Mouse (Mus musculus) right cerebral cortex, adult 18-20 months (tissue): ENCODE data around the gene Arpc3.
"Not testable (repeated sequence)": the region's sequence is repeated elsewhere in the genome, so short reads cannot be mapped to it uniquely, and the experiment has no call there.

Source experiments
- DNase-seq: peaks from one replicate; pipeline ENCODE4 v3.0.0; 2022; ENCODE audit warnings: mixed read lengths

The Arpc3 gene

GRCm38 (mm10) chr5:122400628-122401302 is 9.1 kb downstream of the Arpc3 start:
- peak; percentile 64 for DNase-seq

- peak; percentile 74 for DNase-seq
Observed at GRCm38 (mm10) chr5:122401303-122401640, 9.6 kb downstream of the Arpc3 start.

- no peak for DNase-seq
Observed at GRCm38 (mm10) chr5:122402160-122402559, 10.5 kb downstream of the Arpc3 start.

- DNase-seq = peak; percentile 69
Observed at GRCm38 (mm10) chr5:122402772-122403171, 11.1 kb downstream of the Arpc3 start.

- DNase-seq = no peak
Observed at GRCm38 (mm10) chr5:122403362-122403761, 11.7 kb downstream of the Arpc3 start.

- DNase-seq = no peak
Observed at GRCm38 (mm10) chr5:122405537-122405936, 13.9 kb downstream of the Arpc3 start.

GRCm38 (mm10) chr5:122409692-122410645 is 18.3 kb downstream of the Arpc3 start:
- DNase-seq = no peak

- no peak for DNase-seq
Observed at GRCm38 (mm10) chr5:122411892-122412291, 20.2 kb downstream of the Arpc3 start.

- no peak for DNase-seq
Observed at GRCm38 (mm10) chr5:122412826-122413225, 21.1 kb downstream of the Arpc3 start.

GRCm38 (mm10) chr5:122414351-122414750 is 22.7 kb downstream of the Arpc3 start:
- DNase-seq = no peak

- DNase-seq = no peak
Observed at GRCm38 (mm10) chr5:122415465-122415864, 23.8 kb downstream of the Arpc3 start.

GRCm38 (mm10) chr5:122420676-122421075 is 29.0 kb downstream of the Arpc3 start:
- not testable (repeated sequence) for DNase-seq

- no peak for DNase-seq
Observed at GRCm38 (mm10) chr5:122421271-122422068, 29.8 kb downstream of the Arpc3 start, which contains the start of gene Anapc7. Anapc7 (plus strand) TSS chr5:122421693.

- peak; percentile 89 for DNase-seq
Observed at GRCm38 (mm10) chr5:122422071-122422964, 30.6 kb downstream of the Arpc3 start.

GRCm38 (mm10) chr5:122423083-122423482 is 31.4 kb downstream of the Arpc3 start:
- no peak for DNase-seq

GRCm38 (mm10) chr5:122425550-122425949 is 33.9 kb downstream of the Arpc3 start:
- no peak for DNase-seq

GRCm38 (mm10) chr5:122430036-122430775 is 38.5 kb downstream of the Arpc3 start:
- no peak for DNase-seq

- DNase-seq = no peak
Observed at GRCm38 (mm10) chr5:122431221-122431620, 39.5 kb downstream of the Arpc3 start.

- DNase-seq = no peak
Observed at GRCm38 (mm10) chr5:122434541-122434940, 42.9 kb downstream of the Arpc3 start.

- DNase-seq = no peak
Observed at GRCm38 (mm10) chr5:122439400-122440094, 47.9 kb downstream of the Arpc3 start.
